Mouse (Mus musculus) urinary bladder, postnatal 14 days (tissue): Measurements from ENCODE around the gene Gucd1.
"Not testable (repeated sequence)": the region's sequence is repeated elsewhere in the genome, so short reads cannot be mapped to it uniquely, and the experiment has no call there.

Experiments
- DNase-seq: peaks from one replicate; pipeline ENCODE4 v3.0.0; 2021; ENCODE audit warnings: low spot score

Gucd1 gene

DNA sequence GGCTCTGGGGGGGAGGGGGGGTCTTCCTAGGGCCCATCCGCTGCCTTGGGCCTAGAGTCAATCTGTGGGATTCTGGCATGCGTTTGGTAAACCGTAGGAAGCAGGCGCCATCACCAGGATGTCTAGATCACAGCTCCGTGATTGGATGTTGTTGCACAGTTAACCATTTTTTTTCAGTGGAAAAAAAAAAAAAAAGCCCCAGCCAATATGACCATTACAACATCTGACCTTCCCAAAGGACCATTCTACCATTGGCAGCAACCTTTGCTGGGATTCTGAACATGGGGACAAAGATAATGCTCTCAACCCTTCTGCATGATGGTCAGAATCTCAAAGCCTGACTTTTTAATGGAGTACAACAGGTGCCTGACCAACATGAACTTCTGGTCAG lies 87.6 kb downstream of the Gucd1 start:
- no peak for DNase-seq

GRCm38 (mm10) chr10:75429522-75430146 lies 88.1 kb downstream of the Gucd1 start:
- no peak for DNase-seq

- peak; percentile 26 for DNase-seq
Observed at GRCm38 (mm10) chr10:75429004-75429380, 88.8 kb downstream of the Gucd1 start.

- no peak for DNase-seq
Observed at GRCm38 (mm10) chr10:75428049-75429003, 89.4 kb downstream of the Gucd1 start.

DNA sequence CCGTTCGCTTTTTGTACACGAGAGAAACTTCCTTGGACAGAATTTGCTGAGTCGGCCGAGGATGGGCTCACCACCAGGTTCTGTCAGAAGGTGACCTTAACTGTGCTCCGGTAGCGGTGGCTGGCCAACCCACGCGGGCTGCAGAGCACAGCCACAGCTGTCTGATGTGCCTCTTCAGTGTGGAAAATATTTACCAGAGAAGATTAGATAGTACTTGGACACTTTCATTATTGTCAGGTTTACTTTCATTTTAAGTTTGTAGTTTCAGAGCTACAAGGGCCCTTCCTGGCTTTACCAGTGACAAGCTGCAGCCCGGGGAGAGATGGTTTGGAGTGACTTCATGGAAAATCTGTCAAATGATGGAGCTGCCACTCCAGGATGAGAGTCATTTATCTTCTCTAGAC lies 93.3 kb downstream of the Gucd1 start:
- DNase-seq: no peak

DNA sequence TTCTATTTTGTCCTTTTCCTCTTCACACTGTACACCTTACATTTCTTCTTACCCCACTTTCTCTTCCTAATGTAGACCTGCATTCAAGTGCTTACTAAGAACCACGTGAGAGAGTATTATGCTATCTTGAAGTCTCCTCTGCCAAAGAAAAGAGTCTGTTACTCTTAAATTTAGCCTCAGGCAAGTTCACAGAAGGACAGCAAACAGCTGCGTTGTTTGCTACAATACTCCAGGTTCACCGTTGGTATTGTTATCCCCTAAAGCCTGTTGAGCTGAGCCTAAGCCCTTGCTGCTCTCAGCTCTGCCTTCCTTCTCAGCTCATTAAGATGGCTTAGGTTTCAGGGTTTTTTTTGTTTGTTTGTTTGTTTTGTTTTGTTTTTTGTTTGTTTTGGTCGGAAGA lies 99.0 kb downstream of the Gucd1 start:
- no peak for DNase-seq

DNA sequence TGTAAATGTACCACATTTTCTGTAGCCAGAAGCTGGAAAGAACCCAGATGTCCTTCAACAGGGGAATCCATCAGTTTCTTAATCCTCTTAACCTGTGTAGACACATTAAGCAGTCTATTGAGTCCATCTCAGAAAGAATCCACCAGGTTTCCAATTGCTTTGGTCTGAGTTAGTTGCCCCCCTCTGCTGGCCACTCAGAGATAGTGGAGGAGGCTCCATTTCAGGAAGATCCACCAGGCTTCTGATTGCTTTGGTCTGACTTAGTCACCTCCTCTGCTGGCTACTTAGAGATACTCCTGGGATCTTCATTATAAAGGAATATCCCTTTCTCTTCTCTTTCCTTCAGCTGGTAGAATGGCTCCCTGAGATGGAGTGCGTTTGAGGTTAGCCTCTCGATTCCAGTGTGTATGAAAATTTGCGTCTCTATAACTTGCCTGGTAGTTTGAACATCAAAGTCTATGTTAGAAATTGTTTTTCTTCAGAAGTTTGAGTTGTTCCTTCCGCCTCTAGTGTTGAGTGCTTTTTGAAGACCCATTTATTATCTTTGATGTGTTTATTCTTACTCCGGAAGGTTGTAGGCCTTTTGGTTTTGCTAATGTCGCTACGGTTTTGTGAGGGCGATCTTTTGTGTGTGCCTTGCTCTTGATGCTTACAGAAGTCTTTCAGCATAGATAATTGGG lies 100.3 kb downstream of the Gucd1 start:
- no peak for DNase-seq

DNA sequence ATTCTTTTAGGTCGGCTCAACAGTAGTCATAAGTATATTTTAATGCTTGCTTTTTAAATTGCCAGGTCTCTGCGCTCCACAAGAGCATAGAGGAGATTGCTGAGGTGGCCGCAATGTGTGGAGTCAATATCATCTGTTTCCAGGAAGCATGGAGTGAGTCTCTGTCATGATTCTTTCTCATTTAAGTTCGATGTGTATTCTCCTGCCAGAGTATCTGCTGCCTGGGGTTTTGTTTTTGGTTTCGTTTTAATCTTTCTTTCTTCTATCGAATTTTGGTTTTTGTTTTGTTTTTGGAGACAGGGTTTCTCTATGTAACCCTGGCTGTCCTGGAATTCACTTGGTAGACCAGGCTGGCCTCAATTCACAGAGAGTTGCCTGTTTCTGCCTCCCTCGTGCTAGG lies 102.8 kb downstream of the Gucd1 start:
- no peak for DNase-seq

DNA sequence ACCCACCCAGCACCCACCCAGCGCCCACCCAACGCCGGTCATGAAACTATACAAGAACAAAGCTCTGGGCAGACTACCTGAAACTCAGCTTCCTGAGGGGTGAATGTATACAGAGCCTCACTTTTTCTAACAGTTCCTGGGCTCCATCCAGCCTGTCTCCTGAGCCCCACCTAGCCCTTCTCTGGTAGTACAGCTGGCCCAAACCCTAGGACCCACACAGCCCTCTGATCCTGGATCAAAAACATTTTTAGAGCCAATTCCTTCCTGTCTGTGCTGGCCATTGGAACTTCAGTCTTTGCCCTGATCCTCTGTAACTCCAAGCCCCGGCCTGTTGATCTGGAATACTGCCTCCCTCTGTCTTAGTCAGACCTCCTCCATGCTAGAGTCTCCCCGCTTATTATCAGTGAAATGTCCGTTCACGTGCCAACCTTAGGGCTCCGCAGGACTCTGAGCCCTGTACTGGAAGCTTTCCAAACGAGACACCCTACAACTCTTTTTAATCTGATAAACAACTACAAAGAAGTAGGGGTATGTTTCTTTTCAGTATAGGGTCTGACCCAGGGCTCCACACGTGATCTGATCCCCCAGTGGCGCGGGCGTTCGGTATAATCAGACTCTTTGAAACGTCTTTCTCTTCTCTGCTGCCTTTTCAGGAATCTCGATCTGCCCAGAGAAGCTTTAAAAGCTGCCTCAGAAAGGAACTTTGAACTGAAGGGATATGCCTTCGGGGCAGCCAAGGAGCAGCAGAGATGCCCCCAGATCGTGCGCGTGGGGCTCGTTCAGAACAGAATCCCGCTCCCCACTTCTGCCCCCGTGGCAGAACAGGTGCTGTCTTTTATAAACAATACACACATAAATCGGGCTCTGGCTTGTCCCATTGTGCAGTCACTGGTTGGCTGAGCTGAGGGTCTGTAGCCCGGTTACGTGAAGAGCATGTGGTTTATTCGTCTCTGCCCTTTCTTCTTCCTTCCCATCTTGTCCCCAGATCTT lies 105.4 kb downstream of the Gucd1 start:
- no peak for DNase-seq

- DNase-seq: not testable (repeated sequence)
Observed at GRCm38 (mm10) chr10:75411343-75412113, 106.2 kb downstream of the Gucd1 start.

DNA sequence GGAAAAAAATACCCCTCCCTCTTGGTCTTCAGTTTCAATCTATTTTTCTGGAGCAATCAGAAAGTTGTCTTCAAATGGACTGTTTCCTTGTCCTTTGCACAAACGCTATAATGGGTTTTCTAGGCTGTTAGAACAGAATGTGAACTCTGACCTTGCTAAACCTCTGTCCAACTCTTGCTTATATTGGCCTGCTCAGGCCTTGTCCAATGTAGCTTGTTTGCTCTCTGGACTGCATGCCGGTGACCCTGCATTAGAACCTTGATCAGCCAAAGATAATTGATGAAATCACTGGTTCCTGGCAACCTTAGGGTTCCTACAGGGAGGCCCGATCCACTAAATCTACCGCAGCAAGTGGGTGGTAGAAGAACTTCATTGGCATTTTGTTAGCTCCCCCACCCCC lies 110.0 kb downstream of the Gucd1 start:
- no peak for DNase-seq

- peak; percentile 50 for DNase-seq
Observed at GRCm38 (mm10) chr10:75406755-75407154, 111.0 kb downstream of the Gucd1 start.

DNA sequence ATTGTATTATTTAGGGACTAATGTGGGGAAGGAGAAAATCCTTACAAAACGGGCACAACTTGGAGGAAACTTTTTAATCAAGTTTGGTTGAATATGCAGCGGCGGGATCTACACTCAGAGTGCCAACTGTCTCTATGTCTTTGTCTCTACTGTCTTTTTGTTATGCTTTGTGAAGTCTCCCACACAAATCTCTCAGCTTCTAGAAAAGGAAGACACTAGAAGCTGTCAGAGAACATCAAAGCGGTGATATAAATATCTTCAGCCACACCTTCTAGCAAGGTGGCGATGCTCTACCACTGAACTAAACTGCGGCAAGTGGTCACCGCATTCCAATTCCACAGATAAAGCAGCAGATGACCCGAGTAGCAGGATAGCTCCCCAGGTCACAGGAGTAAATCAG lies 111.9 kb downstream of the Gucd1 start:
- DNase-seq: no peak

GRCm38 (mm10) chr10:75400958-75401357 lies 116.8 kb downstream of the Gucd1 start, which contains the start of gene Upb1:
Gene Upb1 (plus strand): TSS chr10:75401115.
- DNase-seq: no peak

DNA sequence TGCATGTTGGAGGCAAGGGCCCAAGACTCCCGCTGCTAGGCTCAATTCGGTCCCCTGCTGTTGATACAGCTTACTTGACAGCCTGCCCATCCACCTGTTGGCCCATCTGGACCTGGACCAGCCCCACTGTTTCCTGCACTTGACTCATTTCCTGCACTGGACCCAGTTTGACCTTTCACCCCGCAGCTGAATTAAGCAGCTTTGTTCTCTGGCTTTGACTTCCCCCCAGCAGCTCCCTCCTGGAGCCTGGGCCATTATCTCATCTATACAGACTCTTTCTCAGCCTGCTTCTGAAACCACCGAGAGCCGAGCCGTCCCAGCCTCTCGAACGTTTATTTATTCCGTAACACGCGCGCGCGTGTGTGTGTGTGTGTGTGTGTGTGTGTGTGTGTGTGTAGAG lies 120.8 kb downstream of the Gucd1 start:
- DNase-seq: peak; percentile 22

DNA sequence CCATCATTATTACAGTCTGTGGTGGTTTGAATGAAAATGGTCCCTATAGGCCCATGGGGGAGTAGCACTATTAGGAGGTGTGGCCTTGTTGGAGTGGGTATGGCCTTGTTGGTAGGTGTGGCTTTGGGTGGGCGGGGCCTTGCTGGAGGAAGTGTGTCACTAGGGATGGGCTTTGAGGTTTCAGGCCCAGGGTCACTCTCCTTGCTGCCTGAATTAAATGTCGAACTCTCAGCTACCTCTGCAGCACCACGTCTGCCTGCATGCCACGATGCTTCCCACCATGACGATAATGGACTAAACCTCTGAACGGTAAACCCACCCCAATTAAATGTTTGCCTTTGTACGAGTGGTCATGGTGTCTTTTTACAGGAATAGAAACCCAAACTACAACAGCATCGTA lies 123.0 kb downstream of the Gucd1 start:
- DNase-seq: no peak

- DNase-seq: no peak
Observed at GRCm38 (mm10) chr10:75390832-75391231, 126.9 kb downstream of the Gucd1 start.

DNA sequence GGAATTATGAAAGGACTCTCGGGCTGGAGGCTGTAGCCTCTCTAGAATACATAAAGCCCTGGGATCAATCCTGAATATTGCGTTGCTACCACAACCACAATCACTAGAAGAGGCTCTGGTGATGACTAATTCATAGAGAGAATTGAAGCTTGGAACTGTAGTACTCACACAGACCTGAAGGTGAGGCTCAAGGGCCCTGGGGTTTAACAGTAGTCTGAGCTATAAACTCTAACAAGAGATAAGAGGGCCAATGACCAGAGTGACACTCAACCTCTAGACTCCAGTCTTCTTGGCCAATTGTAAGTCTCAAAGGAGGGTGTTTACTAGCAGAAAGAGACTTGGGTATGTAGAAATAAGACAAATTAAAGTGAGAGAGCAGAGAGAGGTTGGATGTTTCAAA lies 127.6 kb downstream of the Gucd1 start:
- no peak for DNase-seq

DNA sequence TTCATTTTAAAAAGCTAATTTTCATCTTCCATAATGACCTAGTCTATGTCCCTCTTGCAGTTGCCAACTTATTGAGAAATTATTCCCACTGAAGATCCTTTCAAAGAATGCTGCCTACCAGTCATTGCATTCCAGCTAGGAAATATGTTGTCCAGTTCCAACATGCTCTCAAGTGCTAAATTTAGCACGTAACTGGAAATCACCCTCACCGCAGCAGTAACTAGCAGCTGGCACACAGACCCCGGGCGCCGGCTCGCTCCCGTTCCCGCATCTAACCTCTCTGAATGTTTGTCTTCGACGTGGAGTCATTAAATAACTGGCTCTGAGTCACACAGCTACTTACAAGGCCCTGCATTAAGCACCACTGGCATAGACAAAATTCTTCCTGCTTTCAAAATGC lies 139.1 kb downstream of the Gucd1 start:
- no peak for DNase-seq

DNA sequence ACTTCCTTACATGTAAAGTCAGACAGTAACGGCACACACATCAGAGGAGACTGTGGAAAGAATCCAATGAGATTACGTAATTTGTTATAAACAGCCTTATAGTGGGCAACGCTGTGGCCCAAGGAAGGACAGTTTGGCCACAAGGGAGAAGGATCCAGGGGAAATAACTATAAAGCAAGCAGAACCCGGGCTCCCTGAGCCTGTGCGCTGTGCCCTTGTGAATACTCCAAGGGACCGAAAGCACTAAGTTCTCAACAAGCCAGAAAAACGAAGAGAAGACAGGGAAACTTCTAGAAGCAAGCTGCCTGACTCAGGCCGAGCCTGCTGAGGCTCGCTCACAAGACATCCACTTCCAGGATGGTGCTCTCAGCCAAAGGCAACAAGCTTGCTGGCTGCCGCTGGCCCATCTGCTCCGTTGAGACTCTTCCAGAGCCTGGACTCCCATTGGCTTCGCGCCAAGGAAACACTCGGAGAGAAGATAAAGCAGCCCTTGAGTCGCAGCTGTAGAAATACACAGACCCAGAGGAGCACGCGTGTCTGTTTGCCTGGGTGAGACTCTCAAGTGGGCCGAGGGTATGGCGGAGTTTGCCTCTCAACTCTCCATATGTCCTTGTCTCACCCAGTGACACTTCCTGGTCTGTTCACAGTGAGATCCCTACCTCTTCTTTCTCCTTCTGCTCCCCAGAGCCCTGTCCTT lies 144.0 kb downstream of the Gucd1 start:
- DNase-seq: peak; percentile 7
